Mouse (Mus musculus) heart, postnatal 0 days (tissue): Measurements from ENCODE around the gene Sox18.

ENCODE experiments used
- CTCF ChIP-seq: IDR thresholded peaks from 2 replicates; pipeline ENCODE4 v1.5.1; 2016; ENCODE audit warnings: antibody characterized with exemption, control low read depth, low read depth
- EP300 ChIP-seq: IDR thresholded peaks from 2 replicates; pipeline ENCODE4 v1.6.1; 2016; ENCODE audit warnings: antibody characterized with exemption, low read depth

DNA sequence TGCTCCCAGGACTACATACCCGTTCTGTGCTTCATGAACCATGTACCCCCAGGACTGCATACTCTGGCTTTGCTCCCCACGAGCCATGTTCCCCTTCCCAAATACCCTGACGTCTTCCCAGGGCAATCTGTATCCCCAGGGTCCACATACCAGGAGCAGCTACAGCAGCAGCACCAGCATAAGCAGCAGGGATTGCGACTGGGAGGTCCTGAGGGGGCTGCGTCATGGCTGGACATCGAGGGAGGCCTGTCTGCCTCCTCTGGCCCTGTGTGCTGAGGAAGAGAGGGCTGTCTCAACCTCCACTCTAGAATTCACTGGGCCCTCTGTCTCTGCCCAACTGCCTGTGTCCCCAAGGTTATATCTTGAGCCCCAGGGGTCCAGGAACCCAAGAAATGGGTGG is 19.6 kb upstream of the Sox18 start:
- TF ChIP-seq CTCF (no peak), EP300 (no peak)
